8 mouse cellular contexts compared by ENCODE assay signal in genomic region chr1:177796193-177796939, GRCm38 (mm10). TPM values are rescaled to one million over a fixed set of nuclear protein-coding genes. Genes with fewer than 3 reads are reported as not detected.
DNase-seq lines count a peak whose midpoint lies in the region; ATAC-seq and TF ChIP-seq lines count a peak whose summit lies in the region.

Adss (minus strand) TSS chr1:177796511.

- in situ Hi-C loops in Patski (cut with MboI; ENCODE audit: low pct_unique_long_range_greater_than_20kb), result no loop called here

- H3K27me3 ChIP-seq in Patski, result no peaks in the 10 kb centered on the region
- no peaks in the 10 kb centered on the region for H3K27me3 ChIP-seq in hindbrain, embryonic 13.5 days

- no peaks in the 10 kb centered on the region for H3K9me3 ChIP-seq in hindbrain, embryonic 13.5 days

- no peak for TF ChIP-seq CTCF in Patski (IDR thresholded peaks at IDR 0.05)

- CTCF ChIA-PET in Patski (lab: Charles Lee), result no interaction called here

- POLR2A ChIA-PET in Patski (lab: Charles Lee), result no interaction called here

- H3K4me3 ChIP-seq in hindbrain, embryonic 13.5 days, result peak within 1 kb of the TSS; percentile 94

- H3K36me3 ChIP-seq in hindbrain, embryonic 13.5 days, result no peaks in the 10 kb centered on the region

- H3K4me2 ChIP-seq in hindbrain, embryonic 13.5 days, result peak within 1 kb of the TSS; percentile 64

- WGBS in hindbrain, embryonic 13.5 days, result 1% methylated on average over 35 of the region's 64 CpGs

- peak within 1 kb of the TSS; percentile 93 for H3K9ac ChIP-seq in hindbrain, embryonic 13.5 days

- H3K4me1 ChIP-seq in hindbrain, embryonic 13.5 days (replicated peaks), result peaks cover 18% of the 10 kb centered on the region

- DNase-seq in Patski (ENCODE audit: low read depth, low spot score), result peak; percentile 85
- DNase-seq in cerebellum, postnatal 14 days, result peak; percentile 99
- DNase-seq in frontal cortex, postnatal 14 days (ENCODE audit: low spot score in 2 of 2), result peak; percentile 95 to 96
- DNase-seq in layer of hippocampus, postnatal 25 days (ENCODE audit: extremely low spot score in 1 of 2, low spot score in 1 of 2), result peak; percentile 91 to 97
- peak; percentile 99 for DNase-seq in lung, postnatal 25 days (ENCODE audit: low spot score)
- DNase-seq in retina, embryonic 14.5 days (ENCODE audit: low spot score), result peak; percentile 99
- peak; percentile 99 for DNase-seq in thymus, postnatal 4 days

- ATAC-seq in Patski, result peak; percentile 100
- ATAC-seq in hindbrain, embryonic 13.5 days (ENCODE audit: low FRiP score), result peak; percentile 99

- peak within 1 kb of the TSS; percentile 92 for H3K27ac ChIP-seq in hindbrain, embryonic 13.5 days

RNA-seq across cellular contexts. Expression of gene Adss, which starts in this region (rescaled TPM):
- polyA plus RNA-seq in Patski (2021), result 128 TPM
- 47.6 and 49.5 TPM in 2 replicates for polyA plus RNA-seq in hindbrain, embryonic 13.5 days (2015; fragmentation: Nextera tagmentation; extraction: Ambion mirVana)
- total RNA-seq in layer of hippocampus, postnatal 25 days (2021), result 10 to 100 TPM; 68.6 to 69.1 TPM

Comparison
In these comparisons a context has a peak if more than half of its experiments do, and no peak if none do; other contexts are left out.
1. Peak in every context shown above with its lines: DNase-seq, ATAC-seq, H3K4me3 ChIP-seq and H3K27ac ChIP-seq.